ENCODE assay signal across 17 mouse cellular contexts in the genomic region with DNA sequence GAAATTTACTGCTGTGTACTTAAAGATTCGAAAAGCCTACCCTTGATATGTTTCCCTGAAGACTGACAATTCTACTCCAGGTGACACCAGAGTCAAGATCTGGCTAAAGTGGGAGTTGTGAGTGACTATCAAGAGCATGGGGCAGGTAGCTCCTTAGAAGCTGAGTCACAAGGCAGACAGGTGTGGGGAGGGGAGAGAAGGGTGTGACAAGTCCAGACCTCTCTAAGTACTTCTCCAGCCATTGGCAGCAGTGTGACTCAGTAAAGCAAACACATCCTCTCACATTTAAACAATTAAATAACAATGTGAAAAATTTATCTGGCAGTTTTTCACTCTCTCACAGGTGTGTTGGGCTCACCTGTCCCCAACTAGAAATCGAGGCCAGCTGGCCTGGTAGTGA. TPM values are rescaled to one million over a fixed set of nuclear protein-coding genes. Genes with fewer than 3 reads are reported as not detected.
"Had no signal": no experiment of that assay in that cellular context is flagged by ENCODE, and none has a peak within 500 bp of the region (broad histone marks: within the 10 kb centered on the region; RNA-seq: fewer than 3 reads in every experiment).

No protein-coding gene starts in this region.

- H3K9ac ChIP-seq: hindbrain, embryonic 15.5 days; limb, embryonic 13.5 days; liver, embryonic 14.5 days; neural tube, embryonic 12.5 days had no signal

- H3K27me3 ChIP-seq: hindbrain, embryonic 15.5 days; neural tube, embryonic 12.5 days had no signal

- H3K27ac ChIP-seq: hindbrain, embryonic 15.5 days; limb, embryonic 13.5 days; liver, embryonic 14.5 days; midbrain, embryonic 10.5 days; neural tube, embryonic 12.5 days had no signal

- H3K9me3 ChIP-seq: hindbrain, embryonic 15.5 days; limb, embryonic 13.5 days; midbrain, embryonic 10.5 days; neural tube, embryonic 12.5 days had no signal

- H3K4me1 ChIP-seq: hindbrain, embryonic 15.5 days; limb, embryonic 13.5 days; midbrain, embryonic 10.5 days; neural tube, embryonic 12.5 days had no signal

- ATAC-seq: inflammation-experienced regulatory T-cells, adult 6 months had no signal

- H3K36me3 ChIP-seq: hindbrain, embryonic 15.5 days; limb, embryonic 13.5 days; midbrain, embryonic 10.5 days; neural tube, embryonic 12.5 days had no signal

- DNase-seq: kidney, adult 8-10 months; kidney, postnatal 36 days; left cerebral cortex, postnatal 4 days; midbrain, embryonic 14.5 days; retina, postnatal 1 day; right cerebral cortex, postnatal 4 days; spleen, adult 18-20 months; thymus, adult 18-20 months; thymus, postnatal 14 days had no signal

- H3K4me2 ChIP-seq: hindbrain, embryonic 15.5 days; limb, embryonic 13.5 days; neural tube, embryonic 12.5 days had no signal

- H3K4me3 ChIP-seq: hindbrain, embryonic 15.5 days; limb, embryonic 13.5 days; midbrain, embryonic 10.5 days; neural tube, embryonic 12.5 days had no signal

RNA-seq across cellular contexts. Expression of a gene that starts 44.9 kb away (rescaled TPM):
- polyA plus RNA-seq: hindbrain, embryonic 15.5 days; inflammation-experienced regulatory T-cells, adult 6 months; kidney, embryonic 16.5 days; limb, embryonic 13.5 days; liver, adult 2 months; liver, embryonic 14.5 days; midbrain, embryonic 10.5 days; midbrain, embryonic 14.5 days; neural tube, embryonic 12.5 days had no signal
